Mouse (Mus musculus): Measurements from ENCODE around the gene Krt88. TPM values are rescaled to one million over a fixed set of nuclear protein-coding genes. Genes with fewer than 3 reads are reported as not detected.

The Krt88 gene
- polyA plus RNA-seq, 1 experiment from 2014 or later = not detected

DNA sequence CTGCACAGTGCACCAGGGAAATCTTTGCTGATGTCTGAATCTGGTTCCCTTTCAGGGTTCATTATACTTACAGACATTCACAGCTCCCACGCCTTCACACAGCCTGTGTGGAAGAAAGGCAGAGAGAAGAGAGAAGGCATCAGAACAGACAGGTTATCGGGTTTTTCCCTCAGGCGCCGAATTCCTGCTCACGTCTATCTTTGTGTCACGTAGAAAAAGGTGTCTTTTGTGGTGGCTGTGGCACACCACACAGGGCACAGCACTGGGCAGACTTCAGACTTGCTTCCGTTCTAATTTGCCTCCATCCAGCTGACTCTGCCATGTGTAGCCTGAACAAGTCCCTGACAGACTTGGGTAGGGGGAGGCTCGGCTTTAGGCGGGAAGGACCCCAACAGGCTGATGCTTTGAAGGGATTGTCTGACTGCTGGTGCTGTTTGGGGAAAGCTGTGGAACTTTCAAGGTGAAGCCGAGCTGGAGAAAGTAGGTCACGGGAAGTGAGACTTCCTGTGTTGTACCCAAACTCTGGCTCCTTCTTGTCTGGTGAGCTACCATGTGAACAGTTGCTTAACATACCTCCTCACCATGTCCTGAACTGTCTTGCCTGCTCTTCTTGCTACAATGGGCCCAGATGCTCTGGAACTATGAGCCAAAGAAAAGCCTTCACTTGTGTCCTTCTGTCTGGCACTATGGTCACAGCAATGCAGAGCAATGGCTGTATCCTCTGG, 38.5 kb downstream of the Krt88 start:
- 84% methylated on average over 11 of the region's 11 CpGs for WGBS
- Histone ChIP-seq H3K4me2 (replicated peaks; ENCODE audit: low read depth, low read length) (no peak overlapping the region), H3K36me3 (ENCODE audit: control insufficient read depth, insufficient read depth, low read length) (no peaks in the 10 kb centered on the region), H3K9me3 (ENCODE audit: control insufficient read depth, low read length) (no peaks in the 10 kb centered on the region), H3K4me3 (ENCODE audit: low read length) (no peak overlapping the region), H3K9ac (ENCODE audit: low read depth, low read length) (no peak overlapping the region), H3K27me3 (ENCODE audit: control insufficient read depth, insufficient read depth, low read length) (no peaks in the 10 kb centered on the region), H3K27ac (ENCODE audit: low read depth, low read length) (no peak overlapping the region), H3K4me1 (ENCODE audit: control insufficient read depth, insufficient read depth, low read length) (0 out of 2 replicates have a peak, but pooled peaks cover 2% of the 10 kb centered on the region)
- ATAC-seq (ENCODE audit: low FRiP score, low TSS enrichment) = no peak

DNA sequence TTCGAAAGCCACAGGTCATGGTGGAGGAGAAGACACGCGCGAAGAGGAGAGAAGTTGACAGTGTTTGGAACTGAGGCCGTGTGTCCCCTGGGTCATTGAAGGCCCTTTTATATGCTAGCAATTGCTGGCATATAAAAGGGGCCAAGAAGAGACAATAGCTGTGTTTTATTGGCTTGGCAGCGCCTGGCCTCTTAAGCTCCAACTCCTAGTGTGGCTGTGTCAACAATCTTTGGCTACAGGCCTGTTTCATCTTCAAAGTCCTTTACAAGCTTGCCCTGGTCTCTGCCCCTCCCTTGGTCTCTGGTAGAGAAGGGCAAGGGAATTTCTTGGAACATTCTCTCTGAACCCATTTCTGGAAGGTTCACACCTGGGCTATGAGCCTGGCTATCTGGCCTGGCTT, 43.9 kb downstream of the Krt88 start, which contains the start of gene Krt83:
Gene Krt83, minus strand, starts transcription at position 82 of the 400 bp plus-strand sequence.
- no peaks in the 10 kb centered on the region for H3K27me3 ChIP-seq (ENCODE audit: control insufficient read depth, insufficient read depth, low read length)
- H3K9ac ChIP-seq (ENCODE audit: low read depth, low read length) = no peak within 1 kb of the TSS
- no peaks in the 10 kb centered on the region for H3K9me3 ChIP-seq (ENCODE audit: control insufficient read depth, low read length)
- H3K4me2 ChIP-seq (replicated peaks; ENCODE audit: low read depth, low read length) = no peak within 1 kb of the TSS
- H3K4me1 ChIP-seq (ENCODE audit: control insufficient read depth, insufficient read depth, low read length) = no peaks in the 10 kb centered on the region
- WGBS = 43% methylated on average over 6 of the region's 6 CpGs
- no peak for ATAC-seq (ENCODE audit: low FRiP score, low TSS enrichment)
- no peaks in the 10 kb centered on the region for H3K36me3 ChIP-seq (ENCODE audit: control insufficient read depth, insufficient read depth, low read length)
- H3K4me3 ChIP-seq (ENCODE audit: low read length) = no peak within 1 kb of the TSS
- H3K27ac ChIP-seq (ENCODE audit: low read depth, low read length) = no peak within 1 kb of the TSS

DNA sequence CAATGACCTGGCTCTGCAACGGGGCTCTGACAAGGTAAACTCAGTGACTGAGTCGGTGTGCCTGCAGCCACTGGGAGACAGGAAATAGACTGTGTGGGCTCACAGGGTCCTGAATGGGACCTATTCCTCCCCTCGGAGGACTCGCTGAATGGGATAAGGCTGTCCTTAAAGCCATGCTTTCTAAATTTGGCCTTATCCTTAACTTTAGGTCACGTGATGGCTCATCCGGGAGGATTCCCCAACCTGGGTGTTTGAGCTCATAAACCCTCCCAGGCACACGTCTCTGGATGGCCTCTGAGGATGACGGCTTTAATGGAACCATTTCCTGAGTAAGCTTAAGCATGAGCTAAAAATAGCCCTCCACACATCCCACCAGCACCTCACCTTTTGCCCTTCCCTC, 45.2 kb downstream of the Krt88 start:
- H3K36me3 ChIP-seq (ENCODE audit: control insufficient read depth, insufficient read depth, low read length) = no peaks in the 10 kb centered on the region
- WGBS = 24% methylated on average over 8 of the region's 8 CpGs
- H3K4me3 ChIP-seq (ENCODE audit: low read length) = no peak overlapping the region
- no peaks in the 10 kb centered on the region for H3K4me1 ChIP-seq (ENCODE audit: control insufficient read depth, insufficient read depth, low read length)
- H3K9ac ChIP-seq (ENCODE audit: low read depth, low read length) = no peak overlapping the region
- no peaks in the 10 kb centered on the region for H3K27me3 ChIP-seq (ENCODE audit: control insufficient read depth, insufficient read depth, low read length)
- no peaks in the 10 kb centered on the region for H3K9me3 ChIP-seq (ENCODE audit: control insufficient read depth, low read length)
- no peak overlapping the region for H3K27ac ChIP-seq (ENCODE audit: low read depth, low read length)
- no peak overlapping the region for H3K4me2 ChIP-seq (replicated peaks; ENCODE audit: low read depth, low read length)
- ATAC-seq (ENCODE audit: low FRiP score, low TSS enrichment) = no peak

DNA sequence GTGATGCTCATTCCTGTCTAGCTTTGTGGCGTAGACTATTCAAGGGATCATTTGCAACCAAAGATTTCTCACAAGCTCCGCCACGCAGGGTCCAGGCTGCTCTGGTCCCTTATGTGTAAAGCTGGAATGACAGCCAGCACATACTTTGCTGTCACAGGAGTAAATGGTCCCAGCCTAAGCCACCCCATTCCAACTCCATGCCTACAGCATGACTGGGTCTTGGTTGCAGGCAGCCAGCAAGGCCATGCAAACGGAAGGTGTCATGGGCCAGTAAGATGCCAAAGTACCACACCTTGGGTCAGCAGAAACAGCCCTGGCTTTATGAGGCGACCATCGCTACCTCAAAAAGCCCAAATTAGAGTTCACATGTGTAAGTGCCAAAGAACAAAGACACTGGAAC, 46.2 kb downstream of the Krt88 start:
- H3K4me1 ChIP-seq (ENCODE audit: control insufficient read depth, insufficient read depth, low read length) = no peaks in the 10 kb centered on the region
- no peaks in the 10 kb centered on the region for H3K27me3 ChIP-seq (ENCODE audit: control insufficient read depth, insufficient read depth, low read length)
- H3K9me3 ChIP-seq (ENCODE audit: control insufficient read depth, low read length) = no peaks in the 10 kb centered on the region
- ATAC-seq (ENCODE audit: low FRiP score, low TSS enrichment) = no peak
- H3K27ac ChIP-seq (ENCODE audit: low read depth, low read length) = no peak overlapping the region
- no peaks in the 10 kb centered on the region for H3K36me3 ChIP-seq (ENCODE audit: control insufficient read depth, insufficient read depth, low read length)
- H3K4me2 ChIP-seq (replicated peaks; ENCODE audit: low read depth, low read length) = no peak overlapping the region
- H3K9ac ChIP-seq (ENCODE audit: low read depth, low read length) = no peak overlapping the region
- WGBS = 93% methylated on average over 6 of the region's 6 CpGs
- no peak overlapping the region for H3K4me3 ChIP-seq (ENCODE audit: low read length)

DNA sequence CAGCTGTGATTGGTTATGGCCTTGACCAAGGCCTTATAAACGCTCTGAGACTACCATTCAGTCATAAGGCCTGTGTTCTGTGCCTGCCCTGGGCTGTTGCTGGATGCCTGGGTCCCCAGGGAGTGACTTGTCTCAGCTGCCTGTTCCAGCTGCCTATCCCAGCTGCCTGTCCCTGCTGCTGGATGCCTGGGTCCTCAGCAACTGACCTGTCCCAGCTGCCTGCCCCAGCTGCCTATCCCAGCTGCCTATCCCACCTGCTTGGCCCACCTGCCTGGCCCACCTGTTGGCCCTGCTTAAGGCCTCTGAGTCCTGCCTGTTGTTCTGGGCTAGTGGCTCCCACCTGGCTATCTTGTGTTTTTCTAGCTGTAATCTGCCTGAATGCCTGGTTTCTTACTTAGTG, 46.7 kb downstream of the Krt88 start:
- WGBS = 54% methylated on average over 1 of the region's 1 CpGs
- H3K4me1 ChIP-seq (ENCODE audit: control insufficient read depth, insufficient read depth, low read length) = no peaks in the 10 kb centered on the region
- no peak overlapping the region for H3K27ac ChIP-seq (ENCODE audit: low read depth, low read length)
- no peak overlapping the region for H3K4me2 ChIP-seq (replicated peaks; ENCODE audit: low read depth, low read length)
- H3K27me3 ChIP-seq (ENCODE audit: control insufficient read depth, insufficient read depth, low read length) = no peaks in the 10 kb centered on the region
- H3K9me3 ChIP-seq (ENCODE audit: control insufficient read depth, low read length) = no peaks in the 10 kb centered on the region
- no peaks in the 10 kb centered on the region for H3K36me3 ChIP-seq (ENCODE audit: control insufficient read depth, insufficient read depth, low read length)
- ATAC-seq (ENCODE audit: low FRiP score, low TSS enrichment) = no peak
- no peak overlapping the region for H3K9ac ChIP-seq (ENCODE audit: low read depth, low read length)
- H3K4me3 ChIP-seq (ENCODE audit: low read length) = no peak overlapping the region

DNA sequence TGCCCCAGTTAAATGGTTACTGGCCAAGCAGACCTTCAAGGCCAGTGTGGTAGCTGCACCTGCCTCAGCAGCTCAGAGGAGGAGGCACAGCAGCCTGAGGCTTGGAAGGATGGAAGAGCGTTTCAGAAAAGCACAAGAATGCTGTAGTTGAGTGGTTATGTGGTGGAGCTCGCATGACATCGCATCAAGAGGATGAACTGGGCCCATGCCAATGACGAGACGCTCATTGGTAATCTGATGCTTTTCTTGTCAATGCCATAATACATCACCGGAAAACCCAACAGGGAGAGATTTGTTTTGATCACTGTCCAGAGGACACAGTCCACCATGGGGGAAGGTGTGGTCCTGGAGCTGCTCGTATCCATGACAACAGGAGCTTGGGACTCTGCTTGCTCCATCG, 47.7 kb downstream of the Krt88 start:
- Histone ChIP-seq H3K4me2 (replicated peaks; ENCODE audit: low read depth, low read length) (no peak overlapping the region), H3K4me1 (ENCODE audit: control insufficient read depth, insufficient read depth, low read length) (no peaks in the 10 kb centered on the region), H3K27ac (ENCODE audit: low read depth, low read length) (no peak overlapping the region), H3K4me3 (ENCODE audit: low read length) (no peak overlapping the region), H3K9ac (ENCODE audit: low read depth, low read length) (no peak overlapping the region), H3K36me3 (ENCODE audit: control insufficient read depth, insufficient read depth, low read length) (no peaks in the 10 kb centered on the region), H3K9me3 (ENCODE audit: control insufficient read depth, low read length) (no peaks in the 10 kb centered on the region), H3K27me3 (ENCODE audit: control insufficient read depth, insufficient read depth, low read length) (no peaks in the 10 kb centered on the region)
- 70% methylated on average over 8 of the region's 8 CpGs for WGBS
- no peak for ATAC-seq (ENCODE audit: low FRiP score, low TSS enrichment)

DNA sequence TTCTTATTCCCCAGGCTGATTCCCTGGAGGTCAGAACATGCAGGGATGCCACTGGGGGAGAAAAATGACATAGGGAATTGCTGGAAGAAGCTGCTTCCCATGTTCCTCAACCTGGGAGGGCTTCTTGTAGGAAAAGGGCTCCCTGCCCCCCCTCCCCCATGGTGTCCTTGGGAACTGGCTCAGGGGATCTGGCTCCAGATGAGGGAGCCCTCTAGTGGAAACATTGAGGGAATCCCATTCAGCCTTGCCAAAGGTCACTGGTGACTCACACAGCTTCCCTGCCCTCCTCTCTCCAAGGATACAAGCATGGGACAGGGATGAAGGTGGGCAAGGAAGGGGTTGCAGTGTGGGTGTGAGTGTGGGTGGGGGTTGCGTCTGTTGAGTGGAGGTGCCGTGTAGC, 49.6 kb downstream of the Krt88 start:
- Histone ChIP-seq H3K4me3 (ENCODE audit: low read length) (no peak overlapping the region), H3K27me3 (ENCODE audit: control insufficient read depth, insufficient read depth, low read length) (no peaks in the 10 kb centered on the region), H3K9ac (ENCODE audit: low read depth, low read length) (no peak overlapping the region), H3K4me1 (ENCODE audit: control insufficient read depth, insufficient read depth, low read length) (no peaks in the 10 kb centered on the region), H3K9me3 (ENCODE audit: control insufficient read depth, low read length) (no peaks in the 10 kb centered on the region), H3K36me3 (ENCODE audit: control insufficient read depth, insufficient read depth, low read length) (no peaks in the 10 kb centered on the region), H3K27ac (ENCODE audit: low read depth, low read length) (no peak overlapping the region), H3K4me2 (replicated peaks; ENCODE audit: low read depth, low read length) (no peak overlapping the region)
- 81% methylated on average over 2 of the region's 2 CpGs for WGBS
- ATAC-seq (ENCODE audit: low FRiP score, low TSS enrichment) = no peak

Other genes starting within 250 kb of the Krt88 start
- gene Grasp, start 223.6 kb upstream of the Krt88 start, polyA plus RNA-seq (2014; fragmentation: Nextera tagmentation; extraction: Ambion mirVana) = 5.0 and 5.7 TPM in 2 replicates
- gene Nr4a1, start 193.5 kb upstream of the Krt88 start, polyA plus RNA-seq (2014; fragmentation: Nextera tagmentation; extraction: Ambion mirVana) = 4.5 and 5.0 TPM in 2 replicates
- gene Atg101, start 163.5 kb upstream of the Krt88 start, polyA plus RNA-seq (2014; fragmentation: Nextera tagmentation; extraction: Ambion mirVana) = 71.8 and 76.5 TPM in 2 replicates
- 25.8 and 28.2 TPM in 2 replicates for gene 6030408B16Rik, start 154.5 kb upstream of the Krt88 start, polyA plus RNA-seq (2014; fragmentation: Nextera tagmentation; extraction: Ambion mirVana)
- 2.4 and 3.6 TPM in 2 replicates for gene Krt80, start 77.6 kb upstream of the Krt88 start, polyA plus RNA-seq (2014; fragmentation: Nextera tagmentation; extraction: Ambion mirVana)
- 34.6 and 44.0 TPM in 2 replicates for gene Krt7, start 36.7 kb upstream of the Krt88 start, polyA plus RNA-seq (2014; fragmentation: Nextera tagmentation; extraction: Ambion mirVana)
- gene Krt87, start 8.9 kb upstream of the Krt88 start, polyA plus RNA-seq (2014; fragmentation: Nextera tagmentation; extraction: Ambion mirVana) = not detected in 2 replicates
- gene Krt81, start 16.0 kb downstream of the Krt88 start, polyA plus RNA-seq (2014; fragmentation: Nextera tagmentation; extraction: Ambion mirVana) = not detected in 2 replicates
- gene Krt86, start 25.7 kb downstream of the Krt88 start, polyA plus RNA-seq (2014; fragmentation: Nextera tagmentation; extraction: Ambion mirVana) = not detected in 2 replicates
- gene Krt83, start 43.8 kb downstream of the Krt88 start, polyA plus RNA-seq (2014; fragmentation: Nextera tagmentation; extraction: Ambion mirVana) = not detected in 2 replicates
- not detected in 2 replicates for gene Gm49425, start 69.5 kb downstream of the Krt88 start, polyA plus RNA-seq (2014; fragmentation: Nextera tagmentation; extraction: Ambion mirVana)
- not detected in 2 replicates for gene Krt84, start 85.1 kb downstream of the Krt88 start, polyA plus RNA-seq (2014; fragmentation: Nextera tagmentation; extraction: Ambion mirVana)
- not detected in 2 replicates for gene Krt82, start 102.9 kb downstream of the Krt88 start, polyA plus RNA-seq (2014; fragmentation: Nextera tagmentation; extraction: Ambion mirVana)
- 0.17 and 0.22 TPM in 2 replicates for gene Krt90, start 115.2 kb downstream of the Krt88 start, polyA plus RNA-seq (2014; fragmentation: Nextera tagmentation; extraction: Ambion mirVana)
- gene Krt75, start 126.2 kb downstream of the Krt88 start, polyA plus RNA-seq (2014; fragmentation: Nextera tagmentation; extraction: Ambion mirVana) = 0.11 and 0.23 TPM in 2 replicates
- gene Gm5414, start 180.4 kb downstream of the Krt88 start, polyA plus RNA-seq (2014; fragmentation: Nextera tagmentation; extraction: Ambion mirVana) = not detected in 2 replicates
- not detected in 2 replicates for gene Gm5478, start 199.6 kb downstream of the Krt88 start, polyA plus RNA-seq (2014; fragmentation: Nextera tagmentation; extraction: Ambion mirVana)
- gene Krt6b, start 232.5 kb downstream of the Krt88 start, polyA plus RNA-seq (2014; fragmentation: Nextera tagmentation; extraction: Ambion mirVana) = not detected in 2 replicates
- not detected in 2 replicates for gene Krt6a, start 246.6 kb downstream of the Krt88 start, polyA plus RNA-seq (2014; fragmentation: Nextera tagmentation; extraction: Ambion mirVana)

Measured in kidney, embryonic 14.5 days (tissue).